Mouse (Mus musculus): ENCODE measurements around the gene Aanat. TPM values are rescaled to one million over a fixed set of nuclear protein-coding genes. Genes with fewer than 3 reads are reported as not detected.

Aanat gene
- polyA plus RNA-seq, 1 experiment from 2014 or later = not detected

DNA sequence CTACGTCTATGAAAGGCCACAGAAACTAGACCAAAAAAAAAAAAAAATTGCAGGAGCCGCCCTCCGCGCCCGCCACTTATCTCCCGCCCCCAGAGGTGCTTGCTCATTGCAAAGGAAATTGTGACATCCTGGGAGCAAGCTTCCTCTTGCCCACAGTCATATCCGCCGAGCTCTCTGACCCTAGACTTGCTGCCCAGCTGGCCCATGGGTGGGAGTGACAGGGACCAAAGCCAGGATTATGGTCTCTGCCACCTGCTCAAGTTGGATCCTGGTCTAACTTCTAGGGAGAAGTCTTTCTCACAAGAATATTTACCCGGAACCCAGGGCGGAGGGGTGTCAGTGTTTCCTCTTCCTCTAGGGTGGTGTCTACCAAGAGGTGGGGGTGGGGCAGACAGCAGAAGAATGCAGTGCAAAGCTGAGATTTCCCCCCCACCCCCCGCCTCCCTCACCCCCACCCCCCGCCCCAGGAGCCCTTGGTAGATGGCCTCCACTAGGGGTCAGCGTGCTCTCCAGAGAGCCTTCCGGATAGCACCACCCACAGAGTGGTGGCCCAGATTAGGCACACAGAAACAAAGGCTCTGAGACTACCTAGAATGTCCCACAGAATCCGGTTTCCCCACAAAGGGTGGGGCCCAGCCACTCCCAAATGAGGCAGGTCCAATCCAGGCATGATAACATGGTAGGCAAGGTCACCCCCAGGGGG, 29.7 kb downstream of the Aanat start:
- H3K9me3 ChIP-seq (ENCODE audit: control insufficient read depth, low read length) = no peaks in the 10 kb centered on the region
- ATAC-seq = no peak
- H3K4me1 ChIP-seq (replicated peaks; ENCODE audit: control insufficient read depth, insufficient read depth, low read length) = peaks cover 12% of the 10 kb centered on the region
- no peak overlapping the region for H3K4me3 ChIP-seq (replicated peaks; ENCODE audit: low read length)
- no peak overlapping the region for H3K4me2 ChIP-seq (ENCODE audit: low read length)
- H3K36me3 ChIP-seq (ENCODE audit: control insufficient read depth, insufficient read depth) = no peaks in the 10 kb centered on the region
- no peak overlapping the region for H3K9ac ChIP-seq (replicated peaks; ENCODE audit: low read depth, low read length)
- no peak overlapping the region for H3K27ac ChIP-seq (ENCODE audit: low read length)
- WGBS = 53% methylated on average over 15 of the region's 15 CpGs
- no peaks in the 10 kb centered on the region for H3K27me3 ChIP-seq (replicated peaks; ENCODE audit: control insufficient read depth, insufficient read depth, low read length)

- Histone ChIP-seq H3K36me3 (ENCODE audit: control insufficient read depth, insufficient read depth) (no peaks in the 10 kb centered on the region), H3K4me2 (ENCODE audit: low read length) (no peak overlapping the region), H3K27me3 (replicated peaks; ENCODE audit: control insufficient read depth, insufficient read depth, low read length) (no peaks in the 10 kb centered on the region), H3K4me3 (replicated peaks; ENCODE audit: low read length) (no peak overlapping the region), H3K4me1 (replicated peaks; ENCODE audit: control insufficient read depth, insufficient read depth, low read length) (peaks cover 19% of the 10 kb centered on the region), H3K9me3 (ENCODE audit: control insufficient read depth, low read length) (no peaks in the 10 kb centered on the region), H3K27ac (ENCODE audit: low read length) (no peak overlapping the region), H3K9ac (replicated peaks; ENCODE audit: low read depth, low read length) (no peak overlapping the region)
- 75% methylated on average over 10 of the region's 10 CpGs for WGBS
- ATAC-seq = no peak
Observed at GRCm38 (mm10) chr11:116616438-116617118, 30.3 kb downstream of the Aanat start.

DNA sequence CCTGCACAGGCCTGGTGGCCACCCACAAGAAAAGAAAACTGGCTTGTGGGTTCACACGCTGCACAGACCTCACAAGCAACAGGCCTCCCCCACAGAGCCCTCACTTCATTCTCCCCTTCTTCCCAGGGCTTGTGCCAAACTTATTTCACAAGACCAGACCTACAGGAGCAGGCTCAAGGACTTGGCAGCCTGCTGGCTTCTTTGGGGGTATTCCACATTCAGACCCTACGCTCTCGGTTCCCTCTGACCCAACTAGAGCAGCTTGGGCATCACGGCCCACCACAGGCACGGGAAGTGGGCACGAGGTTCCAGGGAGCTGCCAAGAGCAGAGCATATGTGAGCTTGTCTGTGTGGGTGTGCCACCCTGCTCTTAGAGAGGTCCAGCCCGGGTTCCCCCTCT, 31.4 kb downstream of the Aanat start:
- Histone ChIP-seq H3K4me1 (replicated peaks; ENCODE audit: control insufficient read depth, insufficient read depth, low read length) (peaks cover 23% of the 10 kb centered on the region), H3K27me3 (replicated peaks; ENCODE audit: control insufficient read depth, insufficient read depth, low read length) (peaks cover 1% of the 10 kb centered on the region; the same call in 1 of the 2 replicates), H3K4me2 (ENCODE audit: low read length) (no peak overlapping the region), H3K4me3 (replicated peaks; ENCODE audit: low read length) (no peak overlapping the region), H3K27ac (ENCODE audit: low read length) (no peak overlapping the region), H3K36me3 (ENCODE audit: control insufficient read depth, insufficient read depth) (no peaks in the 10 kb centered on the region), H3K9ac (replicated peaks; ENCODE audit: low read depth, low read length) (no peak overlapping the region), H3K9me3 (ENCODE audit: control insufficient read depth, low read length) (no peaks in the 10 kb centered on the region)
- ATAC-seq = peak; percentile 15; the same call in 1 of the 2 replicates
- WGBS = 54% methylated on average over 7 of the region's 7 CpGs

DNA sequence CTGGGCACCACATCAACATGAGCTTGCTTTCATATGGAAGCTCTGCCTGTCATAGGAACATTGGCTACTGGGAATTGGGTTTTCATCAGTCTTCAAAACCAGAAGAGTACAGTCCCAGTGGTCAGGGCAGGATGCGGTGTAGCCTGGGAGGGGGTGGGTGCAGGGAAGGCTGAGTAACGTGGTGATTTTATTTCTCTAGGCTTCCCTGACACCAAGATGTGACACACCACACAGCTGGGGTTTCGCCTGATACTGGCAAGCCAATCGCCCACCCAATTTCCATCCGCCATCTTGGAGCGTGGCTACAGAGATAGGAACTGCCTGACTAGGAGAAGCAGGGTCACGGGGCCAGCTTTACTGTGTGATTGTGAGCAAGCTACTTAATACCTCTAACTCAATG, 32.4 kb downstream of the Aanat start:
- H3K4me1 ChIP-seq (replicated peaks; ENCODE audit: control insufficient read depth, insufficient read depth, low read length) = peaks cover 25% of the 10 kb centered on the region
- H3K27me3 ChIP-seq (replicated peaks; ENCODE audit: control insufficient read depth, insufficient read depth, low read length) = peaks cover 8% of the 10 kb centered on the region
- no peaks in the 10 kb centered on the region for H3K36me3 ChIP-seq (ENCODE audit: control insufficient read depth, insufficient read depth)
- H3K27ac ChIP-seq (ENCODE audit: low read length) = no peak overlapping the region
- 91% methylated on average over 7 of the region's 7 CpGs for WGBS
- no peak overlapping the region for H3K4me3 ChIP-seq (replicated peaks; ENCODE audit: low read length)
- H3K9ac ChIP-seq (replicated peaks; ENCODE audit: low read depth, low read length) = no peak overlapping the region
- no peaks in the 10 kb centered on the region for H3K9me3 ChIP-seq (ENCODE audit: control insufficient read depth, low read length)
- H3K4me2 ChIP-seq (ENCODE audit: low read length) = no peak overlapping the region
- ATAC-seq = no peak

- no peaks in the 10 kb centered on the region for H3K36me3 ChIP-seq (ENCODE audit: control insufficient read depth, insufficient read depth)
- 89% methylated on average over 7 of the region's 7 CpGs for WGBS
- H3K9ac ChIP-seq (replicated peaks; ENCODE audit: low read depth, low read length) = no peak overlapping the region
- H3K27me3 ChIP-seq (replicated peaks; ENCODE audit: control insufficient read depth, insufficient read depth, low read length) = peaks cover 13% of the 10 kb centered on the region
- H3K9me3 ChIP-seq (ENCODE audit: control insufficient read depth, low read length) = no peaks in the 10 kb centered on the region
- ATAC-seq = no peak
- H3K4me1 ChIP-seq (replicated peaks; ENCODE audit: control insufficient read depth, insufficient read depth, low read length) = peaks cover 30% of the 10 kb centered on the region
- no peak overlapping the region for H3K4me3 ChIP-seq (replicated peaks; ENCODE audit: low read length)
- H3K27ac ChIP-seq (ENCODE audit: low read length) = no peak overlapping the region
- no peak overlapping the region for H3K4me2 ChIP-seq (ENCODE audit: low read length)
Observed at GRCm38 (mm10) chr11:116619156-116619555, 32.9 kb downstream of the Aanat start.

- Histone ChIP-seq H3K9me3 (ENCODE audit: control insufficient read depth, low read length) (no peaks in the 10 kb centered on the region), H3K27ac (ENCODE audit: low read length) (no peak overlapping the region), H3K9ac (replicated peaks; ENCODE audit: low read depth, low read length) (no peak overlapping the region), H3K4me3 (replicated peaks; ENCODE audit: low read length) (no peak overlapping the region), H3K36me3 (ENCODE audit: control insufficient read depth, insufficient read depth) (no peaks in the 10 kb centered on the region), H3K4me1 (replicated peaks; ENCODE audit: control insufficient read depth, insufficient read depth, low read length) (peaks cover 31% of the 10 kb centered on the region), H3K27me3 (replicated peaks; ENCODE audit: control insufficient read depth, insufficient read depth, low read length) (peaks cover 17% of the 10 kb centered on the region), H3K4me2 (ENCODE audit: low read length) (no peak overlapping the region)
- 71% methylated on average over 8 of the region's 8 CpGs for WGBS
- no peak for ATAC-seq
Observed at GRCm38 (mm10) chr11:116619561-116619960, 33.3 kb downstream of the Aanat start.

DNA sequence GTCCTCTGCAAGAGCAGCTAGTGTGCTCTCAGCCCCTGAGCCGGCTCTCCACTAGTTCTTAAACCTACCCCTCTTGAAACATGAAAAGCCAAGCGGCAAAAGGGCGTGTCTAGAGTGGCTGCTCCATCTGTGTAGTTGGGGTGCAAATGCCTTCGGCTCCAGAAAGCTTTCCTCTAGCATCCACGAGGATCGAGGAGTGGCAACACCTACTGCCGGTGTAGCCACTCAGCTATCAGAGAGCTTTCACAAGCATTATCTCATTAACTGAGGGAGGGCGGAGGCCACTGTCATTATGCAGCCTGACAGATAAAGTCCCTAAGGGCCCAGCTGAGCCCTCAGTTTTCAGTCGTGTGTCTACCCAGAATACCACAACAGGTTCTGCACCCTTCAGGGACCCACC, 33.8 kb downstream of the Aanat start:
- Histone ChIP-seq H3K9ac (replicated peaks; ENCODE audit: low read depth, low read length) (no peak overlapping the region), H3K4me2 (ENCODE audit: low read length) (no peak overlapping the region), H3K27me3 (replicated peaks; ENCODE audit: control insufficient read depth, insufficient read depth, low read length) (peaks cover 20% of the 10 kb centered on the region), H3K4me1 (replicated peaks; ENCODE audit: control insufficient read depth, insufficient read depth, low read length) (peaks cover 31% of the 10 kb centered on the region), H3K4me3 (replicated peaks; ENCODE audit: low read length) (no peak overlapping the region), H3K27ac (ENCODE audit: low read length) (no peak overlapping the region), H3K36me3 (ENCODE audit: control insufficient read depth, insufficient read depth) (no peaks in the 10 kb centered on the region), H3K9me3 (ENCODE audit: control insufficient read depth, low read length) (no peaks in the 10 kb centered on the region)
- WGBS = 44% methylated on average over 9 of the region's 9 CpGs
- no peak for ATAC-seq

DNA sequence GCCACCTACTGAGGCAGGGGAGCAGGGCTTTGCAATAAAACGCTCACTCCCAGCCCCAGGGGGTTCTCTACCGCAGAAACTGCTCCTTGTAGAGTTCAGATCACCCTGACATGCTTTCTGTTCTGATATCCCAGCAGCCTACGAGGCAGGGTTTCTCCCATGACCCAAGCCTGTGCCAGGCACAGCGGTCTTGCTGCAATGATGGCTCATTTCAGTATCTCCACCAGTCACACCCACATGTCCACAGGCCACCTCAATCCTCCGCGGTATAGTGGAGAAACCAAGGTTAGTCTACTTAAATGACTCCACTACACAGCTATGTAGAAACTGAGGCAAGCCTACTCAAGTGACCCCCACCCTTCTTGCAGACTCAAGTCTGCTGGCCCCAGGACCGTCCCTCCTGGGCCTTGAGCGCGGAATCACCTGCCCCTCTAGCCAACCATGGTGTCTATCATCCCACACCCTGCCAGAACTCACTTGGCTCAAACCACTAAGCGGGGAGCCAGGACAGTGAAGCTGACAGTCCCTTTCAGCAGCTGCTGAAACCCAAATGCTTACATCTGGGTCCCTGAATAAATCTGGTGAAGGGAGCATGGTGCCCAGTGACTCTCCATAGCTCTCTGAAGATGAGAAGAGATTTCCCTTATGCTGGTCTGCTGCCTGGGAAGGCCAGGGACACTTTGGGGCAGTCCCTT, 34.5 kb downstream of the Aanat start:
- H3K9ac ChIP-seq (replicated peaks; ENCODE audit: low read depth, low read length) = no peak overlapping the region
- no peak overlapping the region for H3K4me2 ChIP-seq (ENCODE audit: low read length)
- H3K4me3 ChIP-seq (replicated peaks; ENCODE audit: low read length) = no peak overlapping the region
- H3K27ac ChIP-seq (ENCODE audit: low read length) = no peak overlapping the region
- H3K4me1 ChIP-seq (replicated peaks; ENCODE audit: control insufficient read depth, insufficient read depth, low read length) = peaks cover 31% of the 10 kb centered on the region
- H3K9me3 ChIP-seq (ENCODE audit: control insufficient read depth, low read length) = no peaks in the 10 kb centered on the region
- no peaks in the 10 kb centered on the region for H3K36me3 ChIP-seq (ENCODE audit: control insufficient read depth, insufficient read depth)
- WGBS = 80% methylated on average over 10 of the region's 10 CpGs
- peaks cover 23% of the 10 kb centered on the region for H3K27me3 ChIP-seq (replicated peaks; ENCODE audit: control insufficient read depth, insufficient read depth, low read length)
- ATAC-seq = no peak

GRCm38 (mm10) chr11:116621258-116621704, 35.0 kb downstream of the Aanat start:
- Histone ChIP-seq H3K4me3 (replicated peaks; ENCODE audit: low read length) (no peak overlapping the region), H3K27me3 (replicated peaks; ENCODE audit: control insufficient read depth, insufficient read depth, low read length) (peaks cover 23% of the 10 kb centered on the region), H3K4me1 (replicated peaks; ENCODE audit: control insufficient read depth, insufficient read depth, low read length) (peaks cover 26% of the 10 kb centered on the region), H3K9ac (replicated peaks; ENCODE audit: low read depth, low read length) (no peak overlapping the region), H3K9me3 (ENCODE audit: control insufficient read depth, low read length) (no peaks in the 10 kb centered on the region), H3K27ac (ENCODE audit: low read length) (no peak overlapping the region), H3K4me2 (ENCODE audit: low read length) (no peak overlapping the region), H3K36me3 (ENCODE audit: control insufficient read depth, insufficient read depth) (no peaks in the 10 kb centered on the region)
- whole genome bisulfite sequencing = 40% methylated on average over 6 of the region's 6 CpGs
- peak; percentile 30; the same call in 1 of the 2 replicates for ATAC-seq

Data from forebrain, embryonic 16.5 days (tissue).